Mouse (Mus musculus) embryonic fibroblast, embryonic 13.5 days (primary cell): Measurements from ENCODE around the gene Trim71.

Experiments
- CTCF ChIP-seq: IDR thresholded peaks from 2 replicates; pipeline ENCODE4 v1.5.1; 2011; ENCODE audit warnings: mild to moderate bottlenecking, control low read depth, low read length, moderate library complexity, borderline replicate concordance; ENCODE audit not compliant: insufficient read depth
- POLR2A ChIP-seq: IDR thresholded peaks from 2 replicates; pipeline ENCODE4 v1.6.1; 2011; ENCODE audit warnings: low read depth, mild to moderate bottlenecking, control low read depth, low read length, moderate library complexity

GRCm38 (mm10) chr9:114462569-114462968 is 101.6 kb downstream of the Trim71 start:
- TF ChIP-seq CTCF = no peak
- TF ChIP-seq POLR2A = no peak
